Mouse (Mus musculus) intestine, postnatal 0 days (tissue): ENCODE measurements around the gene Zfand2b. TPM values are rescaled to one million over a fixed set of nuclear protein-coding genes. Genes with fewer than 3 reads are reported as not detected.

Source experiments
- ATAC-seq: fragments of 200-750 bp; cut with Nextera tagmentation; 2 replicates; pipeline ENCODE4 v1.8.0; 2017; ENCODE audit warnings: mild to moderate bottlenecking, moderate TSS enrichment, moderate library complexity
- H3K27ac ChIP-seq: fragments of 300-500 bp; sonication (generic); 2 replicates; pipeline ENCODE4 v1.5.1; 2014; ENCODE audit warnings: mild to moderate bottlenecking, low read depth, low read length, moderate library complexity
- H3K27me3 ChIP-seq: fragments of 300-500 bp; sonication (generic); replicated peaks from 2 replicates; pipeline ENCODE4 v1.6.1; 2014; ENCODE audit warnings: low read length, mixed read lengths; ENCODE audit not compliant: control insufficient read depth, insufficient read depth
- H3K36me3 ChIP-seq: fragments of 300-500 bp; sonication (generic); 2 replicates; pipeline ENCODE4 v1.6.1; 2014; ENCODE audit warnings: mild to moderate bottlenecking, moderate library complexity; ENCODE audit not compliant: control insufficient read depth, insufficient read depth
- H3K4me1 ChIP-seq: fragments of 300-500 bp; sonication (generic); replicated peaks from 2 replicates; pipeline ENCODE4 v1.6.1; 2014; ENCODE audit warnings: antibody characterized with exemption, low read length, mixed read lengths; ENCODE audit not compliant: control insufficient read depth, insufficient read depth
- H3K4me2 ChIP-seq: fragments of 300-500 bp; sonication (generic); replicated peaks from 2 replicates; pipeline ENCODE4 v1.6.1; 2014; ENCODE audit warnings: low read depth, mild to moderate bottlenecking, moderate library complexity
- H3K4me3 ChIP-seq: fragments of 300-500 bp; sonication (generic); 2 replicates; pipeline ENCODE4 v1.5.1; 2014; ENCODE audit warnings: low read depth, low read length
- H3K9ac ChIP-seq: fragments of 300-500 bp; sonication (generic); 2 replicates; pipeline ENCODE4 v1.6.1; 2014; ENCODE audit warnings: mild to moderate bottlenecking, low read depth, low read length
- H3K9me3 ChIP-seq: fragments of 300-500 bp; sonication (generic); 2 replicates; pipeline ENCODE4 v1.6.1; 2016; ENCODE audit warnings: mixed run types; ENCODE audit not compliant: control insufficient read depth
- CTCF ChIP-seq: sonication (generic); IDR thresholded peaks from 2 replicates; pipeline ENCODE4 v1.5.1; 2016; ENCODE audit warnings: low read depth, mild to moderate bottlenecking, control low read depth, antibody characterized with exemption, moderate library complexity
- WGBS: fragments of 180-500 bp; shearing (Covaris S2); extraction: QIAGEN DNeasy Blood & Tissue Kit; methylation state at CpG from one replicate; pipeline ENCODE4 v1.1.7; 2014; 5-methylcytosine and 5-hydroxymethylcytosine counted together
- polyA plus RNA-seq: library from polyadenylated mRNA; unstranded; fragments of >200 nt; fragmentation: Nextera tagmentation; extraction: Ambion mirVana; gene quantifications from 2 replicates; pipeline ENCODE4 v1.2.1, GENCODE M21; 2015

Gene Zfand2b
- polyA plus RNA-seq, 1 experiment from 2014 or later = 51.2 TPM

- Histone ChIP-seq H3K4me3 (no peak overlapping the region), H3K27me3 (no peaks in the 10 kb centered on the region), H3K27ac (no peak overlapping the region), H3K9me3 (no peaks in the 10 kb centered on the region), H3K4me2 (no peak overlapping the region), H3K36me3 (no peaks in the 10 kb centered on the region), H3K9ac (no peak overlapping the region), H3K4me1 (no peaks in the 10 kb centered on the region)
- TF ChIP-seq CTCF = no peak
- 61% methylated on average over 5 of the region's 5 CpGs for WGBS
- ATAC-seq = no peak
Measured at GRCm38 (mm10) chr1:75159540-75160255, 8.7 kb upstream of the Zfand2b start.

GRCm38 (mm10) chr1:75160256-75160617, 8.2 kb upstream of the Zfand2b start:
- no peak overlapping the region for H3K4me3 ChIP-seq
- no peaks in the 10 kb centered on the region for H3K9me3 ChIP-seq
- WGBS = 83% methylated on average over 4 of the region's 4 CpGs
- no peak for ATAC-seq
- H3K36me3 ChIP-seq = no peaks in the 10 kb centered on the region
- no peak overlapping the region for H3K4me2 ChIP-seq
- no peaks in the 10 kb centered on the region for H3K4me1 ChIP-seq
- H3K27ac ChIP-seq = no peak overlapping the region
- H3K9ac ChIP-seq = no peak overlapping the region
- no peaks in the 10 kb centered on the region for H3K27me3 ChIP-seq
- TF ChIP-seq CTCF = no peak

GRCm38 (mm10) chr1:75168093-75168471, 364 bp upstream of the Zfand2b start:
- no peak overlapping the region for H3K27ac ChIP-seq
- WGBS = 9% methylated on average over 7 of the region's 7 CpGs

GRCm38 (mm10) chr1:75179334-75180104, 11.1 kb downstream of the Zfand2b start:
- no peaks in the 10 kb centered on the region for H3K9me3 ChIP-seq
- H3K36me3 ChIP-seq = peaks cover 47% of the 10 kb centered on the region
- H3K4me1 ChIP-seq = 0 out of 2 replicates have a peak, but pooled peaks cover 2% of the 10 kb centered on the region
- no peak for TF ChIP-seq CTCF
- H3K9ac ChIP-seq = peak overlapping the region; percentile 38
- peak overlapping the region; percentile 98 for H3K4me2 ChIP-seq
- H3K27me3 ChIP-seq = no peaks in the 10 kb centered on the region
- H3K4me3 ChIP-seq = peak overlapping the region; percentile 60
- 5% methylated on average over 23 of the region's 23 CpGs for WGBS
- peak; percentile 37 for ATAC-seq
- no peak overlapping the region for H3K27ac ChIP-seq

More at GRCm38 (mm10) chr1:75168093-75168471, 364 bp upstream of the Zfand2b start:
- peak overlapping the region; percentile 84 for H3K4me3 ChIP-seq
- H3K9me3 ChIP-seq = no peaks in the 10 kb centered on the region
- 0 out of 2 replicates have a peak, but pooled peaks have one; percentile 0 for ATAC-seq
- peak overlapping the region; percentile 68 for H3K4me2 ChIP-seq
- no peak for TF ChIP-seq CTCF
- H3K9ac ChIP-seq = peak overlapping the region; percentile 69; the same call in 1 of the 2 replicates
- no peaks in the 10 kb centered on the region for H3K27me3 ChIP-seq
- H3K4me1 ChIP-seq = peaks cover 7% of the 10 kb centered on the region; the same call in 1 of the 2 replicates
- peaks cover 35% of the 10 kb centered on the region for H3K36me3 ChIP-seq

GRCm38 (mm10) chr1:75180105-75180590, 11.7 kb downstream of the Zfand2b start, which contains the start of gene Abcb6:
Gene Abcb6 (minus strand): TSS chr1:75180392.
- no peak for TF ChIP-seq CTCF
- peak; percentile 87 for ATAC-seq
- Histone ChIP-seq H3K4me3 (peak within 1 kb of the TSS; percentile 60), H3K36me3 (peaks cover 49% of the 10 kb centered on the region), H3K27me3 (no peaks in the 10 kb centered on the region), H3K4me1 (0 out of 2 replicates have a peak, but pooled peaks cover 2% of the 10 kb centered on the region), H3K9ac (peak within 1 kb of the TSS; percentile 38), H3K4me2 (peak within 1 kb of the TSS; percentile 98), H3K9me3 (no peaks in the 10 kb centered on the region), H3K27ac (peak within 1 kb of the TSS; percentile 64; the same call in 1 of the 2 replicates)
- WGBS = under 1% methylated on average over 31 of the region's 31 CpGs

GRCm38 (mm10) chr1:75180741-75181140, 12.3 kb downstream of the Zfand2b start:
- Histone ChIP-seq H3K9me3 (no peaks in the 10 kb centered on the region), H3K4me3 (0 out of 2 replicates have a peak overlapping the region, but pooled peaks have one; percentile 60), H3K27me3 (no peaks in the 10 kb centered on the region), H3K4me1 (0 out of 2 replicates have a peak, but pooled peaks cover 2% of the 10 kb centered on the region), H3K9ac (no peak overlapping the region), H3K4me2 (peak overlapping the region; percentile 98), H3K36me3 (peaks cover 50% of the 10 kb centered on the region), H3K27ac (peak overlapping the region; percentile 64; the same call in 1 of the 2 replicates)
- ATAC-seq = 0 out of 2 replicates have a peak, but pooled peaks have one; percentile 20
- TF ChIP-seq CTCF = no peak
- WGBS = 20% methylated on average over 6 of the region's 7 CpGs
